Mouse (Mus musculus): ENCODE data around the gene Fnbp1. TPM values are rescaled to one million over a fixed set of nuclear protein-coding genes. Genes with fewer than 3 reads are reported as not detected.

The Fnbp1 gene
- total RNA-seq, 2 experiments from 2014 or later, result 9.2 to 11.9 TPM

DNA sequence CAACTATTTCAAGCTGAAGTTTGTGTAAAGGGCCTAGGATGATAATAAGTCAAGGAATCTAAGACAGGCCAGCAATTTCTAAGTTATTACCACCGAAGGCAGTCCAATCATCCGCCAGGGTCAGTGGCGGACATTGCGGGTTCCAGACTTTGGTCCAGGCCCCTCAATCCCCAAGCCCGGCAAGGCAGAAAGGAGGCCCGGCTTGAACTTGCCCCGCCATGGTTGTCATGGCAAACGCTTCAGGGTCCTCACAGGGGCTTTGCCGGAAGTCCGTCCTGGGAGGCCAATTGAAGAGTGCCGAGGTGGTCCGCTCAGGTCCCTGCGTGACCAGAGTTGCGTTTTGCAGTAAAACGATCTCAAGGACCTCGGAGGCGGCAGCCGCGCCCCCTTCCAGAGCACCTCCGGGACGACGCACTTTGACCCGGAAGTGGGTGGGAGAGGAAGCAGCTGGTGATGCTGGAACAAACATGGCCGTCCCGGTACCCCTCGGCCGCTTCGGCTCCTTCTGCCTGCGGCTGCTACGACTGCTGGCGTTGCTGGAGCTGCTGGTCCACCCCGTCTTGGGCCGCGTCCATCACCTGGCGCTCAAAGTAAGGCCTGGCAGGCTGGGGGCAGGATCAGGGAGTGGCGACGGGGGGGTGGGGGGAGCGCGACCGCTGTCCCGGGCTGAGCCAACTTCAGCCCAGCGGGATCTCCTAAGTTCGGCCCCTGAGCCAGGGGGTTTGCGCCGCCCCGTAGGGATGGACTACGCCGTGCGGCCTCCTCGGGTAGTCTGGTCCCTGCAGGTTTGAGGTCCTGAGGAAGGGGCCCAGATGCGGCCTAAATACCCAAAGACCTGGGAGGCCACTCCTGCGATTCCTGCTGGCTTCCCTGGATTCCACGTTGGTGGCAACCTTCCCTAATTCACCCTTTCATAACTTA lies 10.3 kb upstream of the Fnbp1 start, which contains the start of gene Gpr107:
Gene Gpr107 (plus strand): TSS at position 425 of the 921 bp plus-strand sequence.
- peak; percentile 83 for DNase-seq (ENCODE audit: low spot score)

DNA sequence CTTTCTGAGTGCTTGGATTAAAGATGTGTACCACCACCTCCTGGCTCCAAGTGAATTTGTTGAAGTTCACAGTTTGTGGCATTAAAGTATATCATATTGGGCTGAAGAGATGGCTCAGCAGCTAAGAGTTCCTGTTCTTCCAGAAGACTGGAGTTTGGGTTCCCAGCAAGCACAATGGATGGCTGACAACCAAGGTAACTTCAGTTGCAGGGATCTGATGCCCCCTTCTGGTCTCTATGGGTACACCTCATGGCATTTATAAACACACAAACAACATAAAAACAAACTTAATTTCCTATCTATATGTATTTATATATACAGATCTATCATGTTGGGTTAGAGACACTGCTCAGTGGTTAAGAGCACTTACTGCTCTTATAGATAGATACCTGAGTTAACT lies 9.0 kb upstream of the Fnbp1 start:
- no peak for DNase-seq (ENCODE audit: low spot score)

DNA sequence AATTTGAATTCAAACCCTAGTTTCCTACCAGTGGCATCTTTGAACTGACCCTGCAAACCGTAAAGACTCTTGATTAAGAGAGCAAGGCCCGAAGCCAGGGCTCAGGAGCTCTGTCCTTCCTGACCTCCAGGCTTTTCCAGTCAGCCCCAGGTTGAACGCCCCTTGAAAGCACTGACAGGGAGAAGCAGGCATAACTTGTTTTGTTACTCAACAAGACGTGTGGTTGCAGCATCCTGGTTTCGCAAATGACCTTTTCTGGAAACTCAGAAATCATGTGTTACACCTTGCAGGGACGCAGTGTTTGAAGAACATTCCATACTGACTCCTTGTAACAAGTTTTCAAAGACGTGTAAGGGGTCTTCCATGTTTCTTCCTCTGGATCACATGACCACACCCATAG lies 5.2 kb upstream of the Fnbp1 start:
- no peak for DNase-seq (ENCODE audit: low spot score)

DNA sequence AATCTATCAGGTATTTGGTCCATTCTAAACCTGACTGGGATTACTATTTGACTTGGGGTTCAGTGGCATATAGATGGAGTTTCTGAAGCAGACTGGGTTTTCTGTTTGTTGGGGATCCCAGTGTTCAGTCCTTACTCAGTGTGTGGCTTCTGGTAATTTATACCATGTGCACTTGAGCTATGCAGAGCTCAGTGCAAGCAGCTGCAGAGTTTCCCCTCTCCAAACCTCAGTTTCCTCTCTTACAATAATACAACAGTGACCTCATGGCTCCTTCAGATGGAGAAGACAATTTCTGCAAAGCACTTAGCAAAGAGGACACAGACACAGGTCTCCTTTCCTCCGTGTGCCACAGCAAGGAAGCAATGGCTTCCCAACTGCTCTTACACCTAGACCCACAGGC lies 3.1 kb upstream of the Fnbp1 start:
- no peak for DNase-seq (ENCODE audit: low spot score)

DNA sequence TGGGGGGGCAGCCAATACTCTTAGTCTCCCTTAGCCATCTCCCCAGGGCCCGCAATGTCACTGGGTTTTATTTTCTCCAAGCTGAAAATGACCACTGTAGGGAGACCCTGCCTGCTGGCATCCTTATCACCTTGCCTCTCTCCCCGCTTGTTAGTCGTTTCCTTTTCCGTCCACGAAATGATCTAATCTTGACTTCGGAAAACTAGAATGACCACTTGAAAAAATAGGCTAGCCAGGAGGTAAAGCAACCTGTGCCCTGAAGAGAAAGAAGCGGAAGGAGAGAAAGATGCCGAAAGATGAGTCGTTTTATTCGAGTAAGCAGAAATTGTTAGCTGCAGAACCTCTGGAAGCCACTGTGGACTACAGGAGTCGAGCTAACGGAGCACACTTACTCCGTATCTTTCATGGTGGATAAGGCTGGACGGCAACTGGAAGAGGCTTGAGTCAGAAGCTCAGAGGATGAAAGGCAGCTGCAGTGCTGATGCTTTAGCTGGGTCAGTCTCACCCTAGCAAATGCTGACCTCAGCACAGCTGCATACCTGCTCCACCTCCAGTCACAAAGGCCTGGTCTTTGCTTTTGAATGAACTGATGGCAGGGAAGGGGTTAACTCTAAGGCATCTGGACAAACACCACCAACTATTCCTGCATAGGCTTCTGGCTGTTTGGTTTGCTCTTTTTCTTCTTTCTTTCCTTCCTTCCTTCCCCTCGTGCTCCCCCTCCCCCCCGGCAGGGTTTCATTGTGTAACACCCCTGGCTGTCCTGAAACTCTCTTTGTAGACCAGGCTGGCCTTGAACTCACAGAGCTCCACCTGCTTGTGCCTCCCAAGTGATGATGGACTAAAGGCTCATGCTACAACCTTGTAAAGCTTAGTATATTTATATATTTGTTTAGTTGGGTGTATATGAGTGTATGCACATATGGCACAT lies 2.2 kb upstream of the Fnbp1 start:
- DNase-seq (ENCODE audit: low spot score), result no peak

DNA sequence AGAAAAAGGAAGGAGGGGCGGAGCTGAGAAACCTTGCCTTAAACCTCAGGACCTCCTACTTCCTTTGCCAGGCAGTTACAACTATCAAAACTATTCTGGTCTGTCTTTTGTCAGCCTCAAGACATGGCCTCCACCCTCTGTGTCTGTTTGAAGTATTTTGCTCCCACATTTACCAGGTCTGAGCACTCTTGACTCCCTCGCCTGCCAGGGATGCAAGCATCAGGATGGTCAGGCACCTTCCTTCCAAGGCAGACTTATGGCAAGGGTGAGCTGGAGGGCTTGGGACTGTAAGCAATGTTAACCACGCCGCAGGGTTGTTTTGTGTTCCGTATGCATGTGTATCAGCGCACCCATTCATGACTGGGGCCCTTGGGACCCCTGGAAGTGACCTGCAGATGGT lies 1.5 kb upstream of the Fnbp1 start:
- DNase-seq (ENCODE audit: low spot score), result no peak

DNA sequence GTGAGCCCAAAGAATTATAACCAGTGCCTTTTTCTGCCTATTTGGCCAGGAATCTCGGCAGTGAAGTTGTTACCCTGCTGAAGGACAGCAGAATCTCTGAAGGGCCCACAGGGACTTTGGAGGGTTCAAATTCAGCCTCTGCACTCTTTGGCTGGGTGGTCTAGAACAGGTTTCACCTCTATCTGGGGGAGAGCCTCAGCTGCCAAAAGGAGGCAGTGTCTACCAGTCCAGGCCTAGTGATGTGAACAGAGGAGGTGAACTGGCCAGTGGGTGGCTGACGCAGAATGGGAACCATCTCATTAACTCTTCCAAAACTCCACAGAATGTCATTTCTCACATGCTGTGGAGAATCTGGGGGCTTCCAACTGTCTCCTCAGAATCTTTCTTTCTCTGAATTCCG lies 697 bp upstream of the Fnbp1 start:
- no peak for DNase-seq (ENCODE audit: low spot score)

DNA sequence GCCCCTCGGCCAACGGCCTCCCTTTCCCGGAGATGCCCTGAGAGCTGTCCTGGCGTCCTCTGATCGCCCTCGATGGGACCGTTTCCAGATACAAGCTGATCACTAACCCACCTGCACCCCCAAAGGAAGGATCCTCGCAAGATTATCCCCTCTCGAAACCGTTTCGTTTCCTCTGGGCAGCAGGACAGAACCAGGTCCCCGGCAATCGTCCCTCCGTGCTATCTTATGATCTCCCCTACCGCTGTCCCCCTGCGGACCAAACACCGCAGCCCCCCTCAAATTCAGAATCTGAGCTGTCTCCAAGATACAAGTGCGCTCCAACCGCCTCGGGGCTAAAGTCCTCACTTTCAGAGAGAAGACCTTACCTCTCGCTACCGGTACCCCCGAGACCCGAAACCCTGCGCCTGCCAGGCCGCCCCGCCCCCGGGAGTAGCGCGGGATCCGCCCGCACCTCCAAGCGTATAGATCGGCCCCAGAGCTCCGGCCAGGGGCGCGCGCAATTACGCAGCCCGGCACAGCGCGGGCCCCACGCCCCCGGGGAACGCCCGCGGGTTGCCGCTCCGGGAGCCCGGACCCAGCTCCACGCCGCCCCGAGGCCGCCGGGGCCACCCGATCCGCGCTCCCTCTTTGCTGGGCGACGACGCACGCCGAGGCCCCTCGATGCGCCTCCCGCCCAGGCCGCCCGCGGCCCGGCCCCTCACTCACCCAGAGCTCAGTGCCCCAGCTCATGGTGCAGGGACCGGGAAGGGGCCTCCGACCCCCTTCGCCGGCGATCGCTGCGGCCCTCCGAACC lies 538 bp downstream of the Fnbp1 start:
- no peak for DNase-seq (ENCODE audit: low spot score)

DNA sequence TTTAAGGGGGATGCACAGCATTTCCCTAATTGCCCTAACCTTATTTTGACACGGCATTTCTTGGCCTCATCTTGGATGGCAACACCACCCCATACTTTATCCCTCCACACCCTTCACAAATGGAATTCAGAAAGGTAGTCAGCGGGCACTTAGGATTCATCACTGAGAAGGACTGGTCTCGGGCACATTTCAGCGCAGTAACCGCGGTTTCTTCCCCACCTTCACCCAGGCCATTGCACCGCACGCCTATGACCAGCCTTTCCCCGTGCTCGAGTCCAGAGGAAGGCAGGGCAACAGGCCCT lies 1.1 kb downstream of the Fnbp1 start:
- DNase-seq (ENCODE audit: low spot score), result no peak

DNA sequence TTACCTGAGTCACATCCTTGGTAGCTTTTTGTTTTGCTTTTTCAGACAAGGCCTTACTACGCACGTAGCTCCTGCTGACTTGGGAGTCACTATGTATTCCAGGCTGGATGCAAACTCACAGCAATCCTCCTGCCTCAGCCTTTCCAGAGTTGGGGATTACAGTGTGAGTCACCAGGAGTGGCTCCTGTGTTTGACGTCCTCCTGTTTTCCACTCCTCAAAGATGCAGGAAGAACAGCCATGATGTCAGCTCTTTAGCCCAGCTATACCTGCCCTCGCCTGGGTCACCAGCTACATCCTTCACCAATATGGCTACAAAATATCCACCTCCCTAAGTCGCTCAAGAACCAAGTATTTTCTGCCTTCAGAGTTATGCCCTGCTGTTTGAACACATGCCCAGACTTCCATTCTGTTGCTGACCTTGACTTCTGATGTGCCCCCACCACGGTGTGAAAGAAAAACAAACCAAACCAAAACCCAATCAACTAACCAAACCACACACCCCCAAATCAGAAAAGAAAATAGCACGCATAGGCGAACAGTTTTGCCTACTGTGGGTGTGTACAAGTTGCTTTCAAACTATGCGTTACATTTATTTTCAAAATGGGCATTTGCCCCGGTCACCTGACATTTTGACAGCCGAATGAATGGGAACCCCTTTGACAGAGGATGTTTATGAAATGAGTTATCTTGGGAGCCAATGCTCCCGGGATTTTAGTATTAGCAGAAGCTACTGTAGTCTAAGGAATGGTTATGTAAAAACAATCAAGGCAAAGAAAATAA lies 1.6 kb downstream of the Fnbp1 start:
- no peak for DNase-seq (ENCODE audit: low spot score)

DNA sequence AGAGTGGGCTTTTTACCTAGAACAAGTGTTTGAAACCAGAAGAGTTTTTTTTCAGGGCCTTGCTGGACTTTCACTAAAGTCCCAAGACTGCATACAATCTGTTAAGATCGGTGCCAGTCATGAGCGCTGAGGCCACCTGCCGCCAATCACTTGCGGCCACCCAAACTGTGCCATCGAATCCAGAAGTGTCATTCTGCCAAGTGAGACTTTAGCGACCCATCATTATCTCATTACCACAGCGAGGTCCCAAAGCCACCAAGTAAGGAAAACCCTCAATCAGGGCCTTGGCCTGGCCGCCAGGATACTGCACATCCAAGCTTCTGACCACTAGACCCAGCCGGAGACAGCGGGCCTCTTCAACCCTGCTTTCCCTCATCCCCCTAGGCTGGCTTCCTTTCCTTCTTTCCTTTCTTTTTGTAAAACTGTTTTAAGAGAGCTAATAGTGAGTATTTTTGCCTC lies 2.6 kb downstream of the Fnbp1 start:
- DNase-seq (ENCODE audit: low spot score), result no peak

DNA sequence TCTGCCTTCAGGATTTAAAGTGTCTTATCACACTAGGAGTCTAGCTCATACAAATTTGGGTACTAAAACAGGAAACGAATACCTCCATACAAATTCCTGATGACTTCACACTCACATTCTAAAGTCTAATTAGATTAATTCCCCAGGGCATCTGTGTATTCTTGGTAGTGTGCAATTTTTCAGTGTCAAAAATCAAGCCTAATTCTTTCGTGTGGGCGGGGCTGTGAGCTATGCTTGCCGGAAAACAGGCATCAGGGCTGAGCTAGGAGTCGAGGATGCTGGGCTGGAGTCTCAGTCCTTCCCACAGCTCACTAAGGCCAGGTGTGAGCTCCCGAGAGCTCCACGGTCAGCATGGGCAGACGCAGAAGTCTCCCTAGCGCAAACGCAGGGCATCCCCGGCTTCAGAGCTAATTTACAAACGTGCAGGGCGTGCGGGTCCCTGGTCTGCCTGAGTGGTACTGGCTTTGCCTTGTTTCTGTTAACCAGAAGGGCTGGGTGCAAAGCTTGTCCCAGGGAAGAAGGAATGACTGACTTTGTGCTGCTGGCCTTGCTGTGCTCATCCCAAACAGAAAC lies 4.7 kb downstream of the Fnbp1 start:
- no peak for DNase-seq (ENCODE audit: low spot score)

DNA sequence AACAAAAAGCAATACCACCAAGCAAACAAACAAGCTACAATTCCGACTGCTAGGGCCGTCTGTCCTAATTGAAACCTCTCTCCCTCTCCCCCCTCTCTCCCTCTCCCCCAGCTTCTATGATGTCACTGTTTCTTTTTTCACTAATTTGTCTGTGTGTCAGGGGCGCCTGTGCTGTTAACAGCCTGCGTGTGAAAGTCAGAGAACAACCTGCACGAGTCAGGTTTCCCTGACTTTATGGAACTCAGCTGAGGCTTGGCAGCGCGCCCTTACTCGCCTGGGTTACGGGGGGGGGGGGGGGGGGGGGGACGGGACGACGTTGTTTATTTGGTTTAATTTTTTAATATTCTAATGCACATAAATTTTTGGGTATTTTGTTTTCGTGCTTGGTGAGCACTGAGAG lies 5.5 kb downstream of the Fnbp1 start:
- DNase-seq (ENCODE audit: low spot score), result no peak

DNA sequence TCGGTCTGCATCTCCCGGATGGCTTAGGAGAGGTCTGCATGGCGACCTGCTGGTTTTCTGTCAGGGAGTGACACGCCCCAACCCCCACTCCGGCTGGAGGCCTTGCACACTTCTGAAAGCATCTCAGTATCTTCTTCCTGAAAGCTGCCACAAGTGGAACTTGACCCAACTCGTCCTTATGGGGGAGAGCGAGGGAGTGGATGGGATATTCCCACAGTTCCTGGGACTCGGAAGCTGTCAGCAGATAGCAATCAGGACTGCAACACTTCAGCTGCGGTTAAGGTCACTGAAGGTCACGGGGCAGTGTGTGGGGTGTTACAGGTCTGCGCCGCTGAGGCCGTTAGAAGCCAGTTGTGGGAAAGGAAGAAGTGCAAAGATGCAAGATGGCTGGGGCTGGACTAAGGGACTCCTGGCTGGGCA lies 6.3 kb downstream of the Fnbp1 start:
- DNase-seq (ENCODE audit: low spot score), result no peak

DNA sequence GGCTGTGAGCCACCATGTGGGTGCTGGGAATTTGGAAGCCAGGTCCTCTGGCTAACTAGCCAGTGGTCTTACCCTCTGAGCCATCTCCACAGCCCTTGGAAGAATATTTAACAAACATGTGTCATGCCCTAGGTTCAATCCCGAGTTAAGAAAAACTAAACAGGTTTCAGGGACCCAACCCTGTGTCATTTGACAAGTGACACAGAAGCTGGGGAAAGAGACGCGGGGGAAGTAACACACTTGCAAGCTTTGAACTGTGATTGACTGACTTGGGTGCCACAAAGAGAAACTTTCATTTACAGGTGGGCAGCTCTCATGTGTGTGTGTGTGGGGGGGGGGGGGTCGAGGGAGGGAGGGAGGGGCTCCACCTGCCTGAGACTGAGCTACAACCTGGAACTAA lies 7.8 kb downstream of the Fnbp1 start:
- no peak for DNase-seq (ENCODE audit: low spot score)

DNA sequence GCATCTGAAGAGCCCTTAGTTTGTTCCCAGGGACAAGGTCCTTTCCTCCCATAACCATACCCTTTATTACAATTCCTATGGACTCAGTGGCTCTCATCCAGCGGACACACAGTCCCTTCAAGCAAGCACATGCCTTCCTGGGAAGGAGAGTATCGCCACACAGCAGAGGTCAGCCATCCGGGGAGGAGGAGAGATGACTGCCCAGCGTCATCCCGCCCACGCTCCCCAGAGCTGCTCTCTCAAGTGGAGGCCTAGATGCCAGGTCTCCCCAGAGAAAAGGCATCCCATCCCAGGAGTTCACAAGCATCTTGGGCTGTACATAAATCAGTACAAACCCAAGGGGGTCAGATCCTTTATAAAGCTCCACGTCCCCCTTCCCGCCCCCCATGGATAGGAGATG lies 9.1 kb downstream of the Fnbp1 start:
- DNase-seq (ENCODE audit: low spot score), result no peak

DNA sequence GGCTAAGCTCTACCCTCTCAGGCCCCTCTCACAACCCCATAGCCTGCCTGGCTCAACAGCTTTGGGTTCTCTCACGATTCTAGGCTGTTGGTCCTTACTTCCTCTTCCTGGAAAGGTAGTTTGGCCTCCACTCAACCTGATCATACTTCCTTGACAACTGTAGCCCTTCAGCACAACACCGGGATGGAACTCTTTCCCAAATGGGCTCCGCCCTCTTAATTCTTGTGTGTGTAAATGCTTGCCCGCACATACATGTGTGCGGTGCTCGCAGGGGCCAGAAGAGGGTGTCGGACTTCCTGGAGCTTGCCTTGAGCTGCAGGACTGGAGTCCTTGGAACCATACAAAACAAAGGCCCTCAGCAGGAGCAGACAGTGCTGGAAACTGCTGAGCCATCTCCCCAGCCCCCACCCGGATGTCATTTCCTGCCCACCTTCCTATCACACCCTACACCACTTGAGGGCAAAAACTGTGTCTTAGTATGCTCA lies 11.0 kb downstream of the Fnbp1 start:
- no peak for DNase-seq (ENCODE audit: low spot score)

DNA sequence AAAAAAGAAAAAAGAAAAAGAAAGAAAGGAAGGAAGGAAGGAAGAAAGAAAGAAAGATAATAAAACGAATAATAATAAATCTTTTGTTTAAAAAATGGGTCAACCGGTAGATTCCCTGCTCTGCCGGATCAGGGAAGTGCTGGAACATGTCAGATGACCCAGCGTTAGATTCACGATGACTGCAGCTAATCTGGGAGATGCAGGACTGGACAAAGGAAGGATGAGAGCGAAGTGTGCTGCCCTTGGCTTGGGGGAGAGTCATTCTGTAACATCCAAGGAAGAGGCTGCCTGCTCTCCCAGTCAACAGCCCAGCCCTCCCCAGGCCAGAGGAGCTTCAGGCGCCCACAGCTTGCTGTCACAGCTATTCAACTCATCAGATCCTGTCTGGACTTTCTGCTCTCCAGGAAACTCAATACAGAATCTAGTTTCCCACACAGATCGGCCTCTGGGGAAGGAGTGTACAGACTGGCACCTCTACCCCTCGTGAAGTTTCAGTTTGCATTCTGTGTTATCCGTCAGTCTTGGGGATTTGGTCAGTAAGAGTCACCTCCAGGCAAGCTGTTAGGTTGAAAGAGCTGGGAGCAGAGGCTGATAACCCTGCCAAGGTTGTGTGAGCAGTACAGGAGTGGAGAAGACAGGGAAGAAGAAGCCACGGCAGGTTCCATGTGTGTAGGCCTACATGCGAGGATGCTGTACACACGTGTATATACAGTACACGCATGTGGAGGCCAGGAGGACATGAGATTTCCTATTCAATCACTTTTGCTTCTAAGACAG lies 11.9 kb downstream of the Fnbp1 start:
- no peak for DNase-seq (ENCODE audit: low spot score)

DNA sequence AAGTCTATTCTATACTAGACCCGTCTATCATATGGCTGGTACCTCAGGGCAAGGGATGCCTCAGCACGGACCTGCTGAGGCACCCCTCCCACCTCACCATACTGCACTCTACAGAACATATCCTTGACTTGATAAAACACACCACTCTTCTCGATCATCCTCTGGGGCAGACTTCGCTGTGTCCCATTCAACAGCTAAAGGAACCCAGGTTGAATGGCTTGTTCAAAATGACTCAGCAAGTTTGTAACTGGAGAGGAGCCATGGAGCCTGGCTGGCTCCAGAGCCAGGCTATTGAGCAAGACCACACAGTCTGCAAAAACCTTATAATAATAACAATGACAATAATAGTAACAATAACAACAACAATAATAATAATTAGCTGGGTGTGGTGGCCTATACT lies 13.9 kb downstream of the Fnbp1 start:
- peak; percentile 70 for DNase-seq (ENCODE audit: low spot score)

DNA sequence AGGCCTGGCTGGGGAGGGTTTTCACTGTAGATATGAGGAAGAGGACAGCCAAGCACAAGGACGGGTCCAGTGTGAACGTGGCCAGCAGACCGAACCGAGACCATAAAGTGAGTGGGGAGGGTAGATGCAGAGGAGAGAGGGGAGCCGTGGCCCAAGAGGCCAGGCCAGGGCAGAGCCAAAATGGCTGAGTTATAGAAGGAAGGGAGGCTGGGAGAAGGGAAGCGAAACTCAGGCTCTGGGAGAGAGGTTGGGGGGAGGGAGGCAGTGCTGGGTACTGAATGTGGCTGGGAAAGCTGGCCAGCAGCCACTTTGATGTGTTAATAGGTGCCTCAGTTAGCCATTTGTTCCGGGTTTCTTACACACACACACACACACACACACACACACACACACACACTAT lies 14.6 kb downstream of the Fnbp1 start:
- DNase-seq (ENCODE audit: low spot score), result no peak

All from gastrocnemius, adult 18-20 months (tissue).